Mouse (Mus musculus): ENCODE measurements around the gene Dock3.

DNA sequence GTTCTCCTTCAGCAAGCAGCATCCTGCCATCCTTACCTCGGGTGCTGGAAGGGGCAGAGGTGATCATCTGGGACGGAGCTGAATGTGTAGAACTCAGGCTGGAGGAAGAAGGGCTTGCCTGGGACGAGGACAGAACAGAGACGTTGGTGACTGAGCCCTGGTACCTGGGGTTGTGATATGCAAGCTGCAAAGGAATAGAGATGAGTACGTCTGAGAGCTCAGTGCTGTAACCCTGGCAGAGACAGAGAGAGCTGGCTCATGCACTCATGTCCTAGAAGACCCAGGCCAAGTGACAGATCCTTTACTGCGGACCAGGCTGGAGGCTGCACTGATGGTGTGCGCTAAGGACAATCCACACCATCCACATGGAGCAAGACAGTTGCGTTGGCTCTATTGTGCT is 325.1 kb downstream of the Dock3 start:
- TF ChIP-seq POLR2A (IDR thresholded peaks at IDR 0.05; ENCODE audit: low read depth, low read length) = no peak
- TF ChIP-seq CTCF (conservative IDR thresholded peaks at IDR 0.05; ENCODE audit: insufficient read depth, insufficient read length, low read depth, low read length) = no peak
